14 mouse cellular contexts compared by ENCODE assay signal in genomic region chr3:65482698-65483407, GRCm38 (mm10). TPM values are rescaled to one million over a fixed set of nuclear protein-coding genes. Genes with fewer than 3 reads are reported as not detected.
A peak's percentile ranks its signal among the peaks of the same experiment; 100 is the strongest.
DNase-seq lines count a peak whose midpoint lies in the region; ATAC-seq and TF ChIP-seq lines count a peak whose summit lies in the region.
"Had no signal": no experiment of that assay in that cellular context is flagged by ENCODE, and none has a peak within 500 bp of the region (broad histone marks: within the 10 kb centered on the region; RNA-seq: fewer than 3 reads in every experiment).

No protein-coding gene starts in this region.

- H3K27ac ChIP-seq in kidney, embryonic 14.5 days (ENCODE audit: low read depth, low read length) = no peak overlapping the region
- H3K27ac ChIP-seq in embryonic facial prominence, embryonic 15.5 days (replicated peaks) = peak overlapping the region; percentile 75
- no peak overlapping the region for H3K27ac ChIP-seq in neural tube, embryonic 15.5 days (replicated peaks)
- H3K27ac ChIP-seq: forebrain, embryonic 12.5 days; liver, embryonic 13.5 days; midbrain, embryonic 10.5 days; neural tube, embryonic 13.5 days had no signal

- H3K4me1 ChIP-seq in kidney, embryonic 14.5 days (ENCODE audit: control insufficient read depth, insufficient read depth, low read length) = no peaks in the 10 kb centered on the region
- H3K4me1 ChIP-seq in E14TG2a.4 (replicated peaks; ENCODE audit: low read depth, low read length) = peaks cover 48% of the 10 kb centered on the region
- H3K4me1 ChIP-seq in embryonic facial prominence, embryonic 15.5 days = peaks cover 12% of the 10 kb centered on the region
- H3K4me1 ChIP-seq in neural tube, embryonic 15.5 days = no peaks in the 10 kb centered on the region
- H3K4me1 ChIP-seq: forebrain, embryonic 12.5 days; liver, embryonic 13.5 days; midbrain, embryonic 10.5 days had no signal

- 73% methylated on average over 6 of the region's 6 CpGs for WGBS in kidney, embryonic 14.5 days
- WGBS in embryonic facial prominence, embryonic 15.5 days = 34% methylated on average over 6 of the region's 6 CpGs
- WGBS in neural tube, embryonic 15.5 days = 79% methylated on average over 6 of the region's 6 CpGs

- no peak overlapping the region for H3K4me2 ChIP-seq in kidney, embryonic 14.5 days (replicated peaks; ENCODE audit: low read depth, low read length)
- H3K4me2 ChIP-seq in embryonic facial prominence, embryonic 15.5 days (replicated peaks) = no peak overlapping the region
- H3K4me2 ChIP-seq in neural tube, embryonic 15.5 days = no peak overlapping the region
- H3K4me2 ChIP-seq: forebrain, embryonic 12.5 days; liver, embryonic 13.5 days; neural tube, embryonic 13.5 days had no signal

- no peak for TF ChIP-seq CTCF in E14TG2a.4 (conservative IDR thresholded peaks at IDR 0.05; ENCODE audit: low read length)

- no peak for DNase-seq in kidney, adult 9 months
- DNase-seq in 416B (ENCODE audit: low read depth) = peak; percentile 51
- no peak for DNase-seq in gastrocnemius, postnatal 25 days
- DNase-seq: adrenal gland, postnatal 36 days; cerebellum, adult 11 months; liver, embryonic 13.5 days; right cerebral cortex, adult 18-20 months had no signal

- no peaks in the 10 kb centered on the region for H3K36me3 ChIP-seq in kidney, embryonic 14.5 days (ENCODE audit: control insufficient read depth, insufficient read depth, low read length)
- H3K36me3 ChIP-seq in E14TG2a.4 (ENCODE audit: insufficient read depth, low read length) = no peaks in the 10 kb centered on the region
- no peaks in the 10 kb centered on the region for H3K36me3 ChIP-seq in embryonic facial prominence, embryonic 15.5 days
- no peaks in the 10 kb centered on the region for H3K36me3 ChIP-seq in neural tube, embryonic 15.5 days
- H3K36me3 ChIP-seq: forebrain, embryonic 12.5 days; liver, embryonic 13.5 days; midbrain, embryonic 10.5 days; neural tube, embryonic 13.5 days had no signal

- no peak overlapping the region for H3K4me3 ChIP-seq in kidney, embryonic 14.5 days (ENCODE audit: low read length)
- 0 out of 2 replicates have a peak overlapping the region, but pooled peaks have one; percentile 26 for H3K4me3 ChIP-seq in E14TG2a.4 (replicated peaks; ENCODE audit: low read length)
- no peak overlapping the region for H3K4me3 ChIP-seq in embryonic facial prominence, embryonic 15.5 days (replicated peaks)
- H3K4me3 ChIP-seq in neural tube, embryonic 15.5 days (replicated peaks) = no peak overlapping the region
- H3K4me3 ChIP-seq: forebrain, embryonic 12.5 days; liver, embryonic 13.5 days; midbrain, embryonic 10.5 days; neural tube, embryonic 13.5 days had no signal

- H3K9ac ChIP-seq in kidney, embryonic 14.5 days (ENCODE audit: low read depth, low read length) = no peak overlapping the region
- no peak overlapping the region for H3K9ac ChIP-seq in embryonic facial prominence, embryonic 15.5 days
- H3K9ac ChIP-seq in neural tube, embryonic 15.5 days (replicated peaks) = no peak overlapping the region
- H3K9ac ChIP-seq: forebrain, embryonic 12.5 days; liver, embryonic 13.5 days; neural tube, embryonic 13.5 days had no signal

- no peaks in the 10 kb centered on the region for H3K27me3 ChIP-seq in kidney, embryonic 14.5 days (ENCODE audit: control insufficient read depth, insufficient read depth, low read length)
- no peaks in the 10 kb centered on the region for H3K27me3 ChIP-seq in E14TG2a.4 (ENCODE audit: insufficient read depth, low read length)
- no peaks in the 10 kb centered on the region for H3K27me3 ChIP-seq in embryonic facial prominence, embryonic 15.5 days
- H3K27me3 ChIP-seq in neural tube, embryonic 15.5 days (replicated peaks) = no peaks in the 10 kb centered on the region
- H3K27me3 ChIP-seq: forebrain, embryonic 12.5 days; liver, embryonic 13.5 days; neural tube, embryonic 13.5 days had no signal

- ATAC-seq in kidney, embryonic 14.5 days (ENCODE audit: low FRiP score, low TSS enrichment) = peak; percentile 49; the same call in 1 of the 2 replicates
- peak; percentile 43; the same call in 1 of the 2 replicates for ATAC-seq in embryonic facial prominence, embryonic 15.5 days (ENCODE audit: insufficient number of reproducible peaks, low FRiP score, low TSS enrichment, low read depth)
- ATAC-seq in neural tube, embryonic 15.5 days (ENCODE audit: low FRiP score) = no peak

- no peaks in the 10 kb centered on the region for H3K9me3 ChIP-seq in kidney, embryonic 14.5 days (ENCODE audit: control insufficient read depth, low read length)
- H3K9me3 ChIP-seq in E14TG2a.4 (ENCODE audit: low read length) = peaks cover 10% of the 10 kb centered on the region
- H3K9me3 ChIP-seq in embryonic facial prominence, embryonic 15.5 days (replicated peaks) = no peaks in the 10 kb centered on the region
- no peaks in the 10 kb centered on the region for H3K9me3 ChIP-seq in neural tube, embryonic 15.5 days (replicated peaks)
- H3K9me3 ChIP-seq: forebrain, embryonic 12.5 days; liver, embryonic 13.5 days; midbrain, embryonic 10.5 days; neural tube, embryonic 13.5 days had no signal

RNA-seq across cellular contexts. Expression of gene Tiparp, which starts 45.4 kb away (rescaled TPM):
- 23.1 and 29.9 TPM in 2 replicates for polyA plus RNA-seq in kidney, embryonic 14.5 days (2014; fragmentation: Nextera tagmentation; extraction: Ambion mirVana)
- polyA plus RNA-seq in embryonic facial prominence, embryonic 15.5 days (2015; fragmentation: Nextera tagmentation; extraction: Ambion mirVana) = 38.8 and 43.7 TPM in 2 replicates
- 24.6 and 28.7 TPM in 2 replicates for polyA plus RNA-seq in neural tube, embryonic 15.5 days (2015; fragmentation: Nextera tagmentation; extraction: Ambion mirVana)
- 1 to 10 TPM; 8.4 to 9.7 TPM for total RNA-seq in gastrocnemius, postnatal 25 days (2021)
